Mouse (Mus musculus) bone marrow macrophage, adult 2 months (primary cell): ENCODE results near the gene Macrod2. TPM values are rescaled to one million over a fixed set of nuclear protein-coding genes. Genes with fewer than 3 reads are reported as not detected.
"Not testable (repeated sequence)": the region's sequence is repeated elsewhere in the genome, so short reads cannot be mapped to it uniquely, and the experiment has no call there.

Experiments used
- H3K27ac ChIP-seq: 2 replicates; pipeline ENCODE4 v1.5.1; 2012; ENCODE audit warnings: low read depth, low read length; ENCODE audit not compliant: insufficient read depth
- H3K4me1 ChIP-seq: 2 replicates; pipeline ENCODE4 v1.6.1; 2012; ENCODE audit warnings: low read length; ENCODE audit not compliant: control insufficient read depth, insufficient read depth
- H3K4me3 ChIP-seq: 2 replicates; pipeline ENCODE4 v1.5.1; 2012; ENCODE audit warnings: mild to moderate bottlenecking, low read length, moderate library complexity; ENCODE audit not compliant: insufficient read depth
- CTCF ChIP-seq: IDR thresholded peaks from 2 replicates; pipeline ENCODE4 v1.5.1; 2012; ENCODE audit warnings: low read depth, mild to moderate bottlenecking, low read length, moderate library complexity
- POLR2A ChIP-seq: IDR thresholded peaks from 2 replicates; pipeline ENCODE4 v1.6.1; 2012; ENCODE audit warnings: mild to moderate bottlenecking, low read depth, low read length, borderline replicate concordance
- polyA plus RNA-seq: library from polyadenylated mRNA; stranded (reverse); fragments of >200 nt; gene quantifications from 2 replicates; pipeline ENCODE4 v1.2.4, GENCODE M21; 2012; ENCODE audit not compliant: missing spikeins, insufficient read depth, insufficient read length

The Macrod2 gene
- polyA plus RNA-seq, 1 experiment: 3.0 TPM

DNA sequence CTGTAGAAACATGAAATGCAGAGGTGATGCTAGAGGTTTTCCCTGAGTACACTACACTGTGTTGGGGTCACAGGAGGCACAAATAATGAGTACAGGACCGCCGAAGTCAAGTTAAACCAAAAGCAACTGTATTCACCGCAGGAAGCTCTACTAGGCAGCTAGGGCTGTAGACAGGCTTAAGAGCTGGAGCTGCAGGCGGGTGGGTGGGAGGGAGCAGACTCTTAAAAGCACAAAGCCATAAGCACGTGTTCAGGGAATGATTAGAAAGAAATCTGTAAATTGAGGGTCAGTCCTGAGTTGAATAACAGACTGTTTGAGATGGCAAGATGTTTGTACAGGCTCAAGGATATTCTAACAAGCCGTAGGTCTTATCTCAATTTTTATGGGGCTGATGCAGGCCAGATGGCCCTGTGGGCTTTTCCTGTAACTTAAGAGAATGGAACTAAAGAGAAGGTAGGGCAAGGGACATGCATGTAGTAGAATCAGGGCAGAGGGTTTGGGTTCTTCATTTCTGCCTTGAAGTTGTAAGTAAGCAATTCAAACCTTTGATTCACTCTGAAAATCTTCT, 337.6 kb downstream of the Macrod2 start:
- no peak for TF ChIP-seq POLR2A
- no peak for TF ChIP-seq CTCF
- Histone ChIP-seq H3K4me1 (no peaks in the 10 kb centered on the region), H3K27ac (no peak overlapping the region)

DNA sequence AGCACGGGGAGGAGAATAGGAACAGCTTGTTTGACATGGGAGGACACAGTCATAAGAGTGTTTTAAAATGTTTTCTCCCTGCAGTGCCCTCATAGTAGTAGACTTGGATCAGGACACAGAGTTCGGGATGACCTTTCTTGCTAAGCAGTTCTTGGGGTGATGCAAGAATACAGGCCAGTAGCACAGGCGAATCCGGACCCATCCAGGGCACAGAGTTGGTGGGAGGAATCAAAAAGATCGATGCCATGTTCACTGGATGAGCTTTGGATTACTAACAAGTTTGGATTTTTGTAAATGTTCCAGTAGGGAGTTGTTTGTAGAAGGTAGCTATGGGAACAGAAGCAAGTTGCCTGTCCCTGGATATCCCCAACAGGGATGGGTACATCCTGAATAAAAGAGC, 345.4 kb downstream of the Macrod2 start:
- no peak overlapping the region for H3K4me3 ChIP-seq
- H3K27ac ChIP-seq: no peak overlapping the region
- no peaks in the 10 kb centered on the region for H3K4me1 ChIP-seq
- TF ChIP-seq POLR2A (no peak), CTCF (no peak)

More for the DNA sequence above, 337.6 kb downstream of the Macrod2 start:
- H3K4me3 ChIP-seq: no peak overlapping the region

DNA sequence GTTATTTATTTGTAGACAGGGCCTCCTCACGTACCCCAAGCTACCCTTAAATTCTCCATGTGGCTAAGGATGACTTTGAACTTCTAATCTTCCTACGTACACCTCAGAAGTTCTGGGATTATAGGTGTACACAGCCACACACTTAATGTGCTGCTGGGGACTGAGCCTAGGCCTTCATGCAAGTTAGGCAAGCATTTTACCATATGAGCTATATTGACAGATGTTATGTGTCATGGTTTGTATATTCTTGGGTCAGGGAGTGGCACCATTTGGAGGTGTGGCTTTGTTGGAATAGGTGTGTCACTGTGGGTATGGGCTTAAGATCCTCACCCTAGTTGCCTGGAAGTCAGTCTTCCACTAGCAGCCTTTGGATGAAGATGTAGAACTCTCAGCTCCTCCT, 347.8 kb downstream of the Macrod2 start:
- not testable (repeated sequence) for H3K4me1 ChIP-seq, H3K4me3 ChIP-seq, H3K27ac ChIP-seq

DNA sequence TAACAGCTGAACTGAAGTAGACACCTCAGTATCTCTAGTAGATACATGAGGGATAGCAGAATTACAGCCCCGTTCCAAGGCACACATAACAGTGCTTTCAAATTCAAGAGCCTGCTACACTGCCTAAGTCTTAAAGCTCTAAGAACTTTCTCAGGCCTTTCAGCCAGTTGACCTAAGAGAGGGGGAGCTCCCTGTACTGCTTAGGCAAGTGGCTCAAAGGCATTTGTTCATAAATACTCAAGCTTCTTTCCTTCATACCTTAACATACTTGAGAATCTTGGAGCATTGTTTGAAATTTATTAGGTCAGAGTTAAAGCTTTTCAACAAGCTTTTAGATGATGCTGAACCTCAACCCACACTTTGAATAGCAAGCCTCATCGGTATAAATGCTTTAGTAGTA, 363.8 kb downstream of the Macrod2 start:
- TF ChIP-seq CTCF (no peak), POLR2A (no peak)
- no peaks in the 10 kb centered on the region for H3K4me1 ChIP-seq

DNA sequence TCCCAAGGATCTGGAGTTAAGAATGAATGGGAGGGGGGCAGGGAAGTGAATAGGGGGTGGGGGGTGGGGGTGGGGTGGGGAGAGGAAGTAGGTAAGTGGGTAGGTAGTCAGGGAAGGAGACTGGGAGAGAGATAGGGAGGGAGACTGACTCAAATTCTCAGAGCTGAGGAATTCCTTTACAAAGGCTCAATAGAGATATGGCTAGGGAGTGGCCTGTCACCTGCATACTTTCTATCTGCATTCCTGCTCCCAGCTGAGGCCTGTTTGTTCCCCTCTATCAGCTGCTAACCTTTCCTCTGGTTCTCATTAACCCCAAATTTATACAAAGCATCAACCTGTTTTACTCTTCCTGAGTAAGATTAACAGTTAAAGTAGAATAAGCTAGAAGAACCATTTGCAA, 364.6 kb downstream of the Macrod2 start:
- H3K4me1 ChIP-seq: no peaks in the 10 kb centered on the region
- TF ChIP-seq CTCF (no peak), POLR2A (no peak)
- no peak overlapping the region for H3K4me3 ChIP-seq
- H3K27ac ChIP-seq: no peak overlapping the region

More for the DNA sequence above, 363.8 kb downstream of the Macrod2 start:
- no peak overlapping the region for H3K27ac ChIP-seq
- no peak overlapping the region for H3K4me3 ChIP-seq

DNA sequence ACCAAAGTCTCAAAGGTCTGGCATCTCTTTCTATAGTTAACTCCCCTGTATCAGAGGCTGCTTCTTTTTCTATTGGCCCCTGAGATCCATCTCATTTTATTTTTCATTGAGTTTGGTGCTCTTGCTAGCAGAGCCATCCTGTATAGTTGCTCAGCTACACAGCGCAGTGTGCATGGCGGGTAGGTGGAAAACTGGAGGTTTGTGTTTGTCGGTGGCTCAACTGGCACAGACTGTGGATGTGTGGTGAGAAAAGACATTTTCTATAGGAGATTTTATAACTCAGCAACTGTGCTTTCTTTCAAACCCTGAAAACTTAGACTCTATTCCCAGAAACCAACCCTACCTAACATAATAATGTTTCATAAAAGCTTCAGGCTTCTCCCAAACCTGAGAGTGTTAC, 365.0 kb downstream of the Macrod2 start:
- TF ChIP-seq CTCF: no peak
- no peak for TF ChIP-seq POLR2A
- Histone ChIP-seq H3K4me1 (no peaks in the 10 kb centered on the region), H3K4me3 (no peak overlapping the region), H3K27ac (no peak overlapping the region)

DNA sequence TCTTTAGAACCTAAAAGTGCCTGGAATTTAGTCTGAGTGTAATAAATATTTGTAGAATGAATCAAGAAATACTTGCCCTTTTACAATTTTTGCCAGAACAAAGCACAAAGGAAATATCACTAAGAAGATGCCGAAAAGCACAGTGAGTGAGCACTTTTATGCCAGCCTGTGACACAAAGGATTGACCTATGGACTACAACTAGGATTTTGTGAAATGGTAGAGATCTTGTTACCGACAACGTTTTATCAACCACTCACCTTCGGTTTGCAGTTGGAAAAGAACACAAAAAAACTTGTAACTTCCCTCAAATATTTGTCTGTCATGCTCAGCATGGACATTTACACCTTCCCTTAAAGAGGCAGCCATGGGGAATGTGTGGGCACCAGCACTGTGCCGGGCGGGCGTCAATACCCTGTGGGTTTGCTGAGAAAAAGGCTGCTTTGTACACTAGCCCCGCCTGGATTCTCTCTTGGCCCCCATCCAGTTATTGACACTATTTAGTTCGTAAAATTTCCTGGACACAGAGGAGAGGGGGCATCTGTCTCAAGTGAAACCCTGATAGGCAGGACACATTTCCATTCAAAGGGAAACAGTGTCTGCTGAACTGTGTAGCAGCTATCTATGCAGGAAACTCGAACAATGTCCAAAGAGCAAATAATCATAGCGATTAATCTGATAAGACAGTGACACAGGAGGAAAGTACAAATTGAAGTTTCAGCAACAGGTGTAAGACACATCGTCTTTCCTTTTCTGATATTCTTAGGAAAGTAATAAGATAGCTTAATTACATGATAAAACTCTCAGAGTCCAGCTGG, 368.2 kb downstream of the Macrod2 start:
- no peak overlapping the region for H3K4me3 ChIP-seq
- H3K4me1 ChIP-seq: no peaks in the 10 kb centered on the region
- H3K27ac ChIP-seq: no peak overlapping the region
- TF ChIP-seq POLR2A: no peak
- no peak for TF ChIP-seq CTCF

DNA sequence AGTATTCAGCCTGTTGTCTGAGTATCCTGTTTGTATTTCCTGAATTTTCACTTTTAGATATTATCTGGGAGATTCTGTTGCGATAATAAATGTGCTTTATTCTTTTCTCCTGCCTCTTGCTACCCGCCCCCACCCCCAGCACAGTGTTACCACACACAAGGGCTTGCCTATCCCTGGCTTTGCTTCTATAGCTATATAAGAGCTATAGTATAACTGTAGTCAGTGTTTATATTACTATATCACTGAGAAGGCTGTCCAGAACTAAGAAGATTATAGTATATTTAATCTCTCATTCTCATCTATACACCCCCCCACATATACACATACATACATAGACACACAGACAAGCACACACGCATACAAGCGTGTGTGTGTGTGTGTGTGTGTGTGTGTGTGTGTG, 374.4 kb downstream of the Macrod2 start:
- 0 out of 2 replicates have a peak, but pooled peaks cover 2% of the 10 kb centered on the region for H3K4me1 ChIP-seq
- TF ChIP-seq CTCF (no peak), POLR2A (no peak)
- no peak overlapping the region for H3K27ac ChIP-seq
- H3K4me3 ChIP-seq: no peak overlapping the region

DNA sequence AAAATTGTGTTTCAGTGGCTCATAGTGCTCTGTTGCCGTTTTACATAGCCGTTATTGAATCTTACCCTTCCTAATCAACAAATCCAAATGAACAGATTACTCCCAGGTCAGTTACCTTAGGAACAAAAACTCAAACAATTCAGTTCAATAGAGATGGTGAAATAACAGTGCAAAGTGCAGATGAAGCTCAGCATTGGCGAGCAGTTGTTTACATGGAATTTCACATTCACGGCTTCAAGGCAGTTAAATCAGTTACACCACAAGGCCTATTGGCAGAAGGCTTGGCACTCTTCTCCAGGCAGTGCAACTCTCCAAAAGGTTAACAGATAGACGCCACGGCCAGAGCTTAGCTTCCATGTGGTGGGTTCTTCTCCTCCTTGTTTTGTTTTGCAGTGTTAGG, 377.7 kb downstream of the Macrod2 start:
- Histone ChIP-seq H3K4me3 (no peak overlapping the region), H3K27ac (no peak overlapping the region), H3K4me1 (peaks cover 5% of the 10 kb centered on the region; the same call in 1 of the 2 replicates)
- no peak for TF ChIP-seq CTCF
- TF ChIP-seq POLR2A: no peak

DNA sequence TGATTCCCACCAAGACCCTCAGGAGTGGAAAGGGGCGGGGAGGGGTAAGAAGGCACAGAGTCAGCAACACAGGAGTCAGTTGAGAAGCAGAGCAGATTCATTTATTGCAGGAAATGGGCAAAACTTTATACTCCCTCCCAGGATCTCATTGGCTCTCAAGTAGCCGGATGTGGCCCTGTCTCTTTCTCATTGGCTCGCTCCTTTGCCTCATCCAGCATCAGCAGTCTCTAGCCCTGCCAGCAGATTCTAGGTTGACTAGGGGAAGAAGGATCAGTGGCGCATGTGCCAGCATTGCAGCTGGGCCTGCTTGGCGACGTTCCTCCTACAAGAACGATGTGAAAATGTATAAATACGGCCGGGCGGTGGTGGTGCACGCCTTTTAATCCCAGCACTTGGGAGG, 378.3 kb downstream of the Macrod2 start:
- Histone ChIP-seq H3K4me1 (peaks cover 7% of the 10 kb centered on the region), H3K4me3 (no peak overlapping the region), H3K27ac (no peak overlapping the region)
- TF ChIP-seq POLR2A (no peak), CTCF (no peak)
